In genomic region chr14:17917124-17917763, GRCm38 (mm10) we compare ENCODE assay signal across 19 mouse cellular contexts.
DNase-seq lines count a peak whose midpoint lies in the region; ATAC-seq and TF ChIP-seq lines count a peak whose summit lies in the region.
"Had no signal": no experiment of that assay in that cellular context is flagged by ENCODE, and none has a peak within 500 bp of the region (broad histone marks: within the 10 kb centered on the region; RNA-seq: fewer than 3 reads in every experiment).

No protein-coding gene starts in this region.

- 69% methylated on average over 3 of the region's 3 CpGs for WGBS in forebrain, embryonic 11.5 days
- 79% methylated on average over 3 of the region's 3 CpGs for WGBS in forebrain, embryonic 10.5 days
- 38% methylated on average over 3 of the region's 3 CpGs for WGBS in liver, adult 2 months
- WGBS in liver, embryonic 11.5 days: 82% methylated on average over 3 of the region's 3 CpGs
- 52% methylated on average over 3 of the region's 3 CpGs for WGBS in forebrain, postnatal 0 days

- ATAC-seq in forebrain, embryonic 11.5 days (replicated peaks; ENCODE audit: low FRiP score): 0 out of 2 replicates have a peak, but pooled peaks have one; percentile 36
- no peak for ATAC-seq in liver, embryonic 11.5 days (replicated peaks; ENCODE audit: low FRiP score)
- ATAC-seq in forebrain, postnatal 0 days: peak; percentile 70

- no peaks in the 10 kb centered on the region for H3K27me3 ChIP-seq in forebrain, embryonic 11.5 days (ENCODE audit: control insufficient read depth, insufficient read depth, low read length)
- no peaks in the 10 kb centered on the region for H3K27me3 ChIP-seq in forebrain, embryonic 10.5 days (ENCODE audit: poor library complexity, severe bottlenecking)
- no peaks in the 10 kb centered on the region for H3K27me3 ChIP-seq in liver, adult 2 months (ENCODE audit: control insufficient read depth, insufficient read depth, low read length)
- H3K27me3 ChIP-seq in liver, embryonic 11.5 days (replicated peaks; ENCODE audit: control insufficient read depth, insufficient read depth, low read length): no peaks in the 10 kb centered on the region
- no peaks in the 10 kb centered on the region for H3K27me3 ChIP-seq in forebrain, postnatal 0 days (ENCODE audit: insufficient read depth, low read length)
- H3K27me3 ChIP-seq: CH12.LX; heart, embryonic 13.5 days; limb, embryonic 12.5 days had no signal

- H3K27ac ChIP-seq in forebrain, embryonic 11.5 days (ENCODE audit: low read depth, low read length): no peak overlapping the region
- H3K27ac ChIP-seq in forebrain, embryonic 10.5 days: no peak overlapping the region
- peak overlapping the region; percentile 63 for H3K27ac ChIP-seq in liver, adult 2 months (replicated peaks; ENCODE audit: insufficient read depth, low read depth, low read length)
- H3K27ac ChIP-seq in liver, embryonic 11.5 days (ENCODE audit: low read depth, low read length): no peak overlapping the region
- H3K27ac ChIP-seq in forebrain, postnatal 0 days (ENCODE audit: low read depth, low read length): no peak overlapping the region
- H3K27ac ChIP-seq: heart, embryonic 13.5 days; limb, embryonic 12.5 days had no signal

- no peak overlapping the region for H3K4me2 ChIP-seq in forebrain, embryonic 11.5 days (ENCODE audit: low read depth, low read length, severe bottlenecking)
- H3K4me2 ChIP-seq in liver, embryonic 11.5 days: no peak overlapping the region
- no peak overlapping the region for H3K4me2 ChIP-seq in forebrain, postnatal 0 days (ENCODE audit: low read depth)
- H3K4me2 ChIP-seq: heart, embryonic 13.5 days; limb, embryonic 12.5 days had no signal

- no peaks in the 10 kb centered on the region; the same call in 1 of the 2 replicates for H3K4me1 ChIP-seq in forebrain, embryonic 11.5 days (replicated peaks; ENCODE audit: control insufficient read depth, insufficient read depth, low read length)
- peaks cover 15% of the 10 kb centered on the region for H3K4me1 ChIP-seq in forebrain, embryonic 10.5 days
- peaks cover 39% of the 10 kb centered on the region for H3K4me1 ChIP-seq in liver, adult 2 months (ENCODE audit: control insufficient read depth, insufficient read depth, low read length)
- H3K4me1 ChIP-seq in liver, embryonic 11.5 days (replicated peaks; ENCODE audit: control insufficient read depth, insufficient read depth, low read length): no peaks in the 10 kb centered on the region
- no peaks in the 10 kb centered on the region for H3K4me1 ChIP-seq in forebrain, postnatal 0 days (ENCODE audit: insufficient read depth)
- H3K4me1 ChIP-seq: heart, embryonic 13.5 days; limb, embryonic 12.5 days had no signal

- H3K9me3 ChIP-seq in forebrain, embryonic 11.5 days (ENCODE audit: control insufficient read depth, low read length): no peaks in the 10 kb centered on the region
- no peaks in the 10 kb centered on the region for H3K9me3 ChIP-seq in forebrain, embryonic 10.5 days
- no peaks in the 10 kb centered on the region for H3K9me3 ChIP-seq in liver, embryonic 11.5 days (ENCODE audit: control insufficient read depth, low read length)
- no peaks in the 10 kb centered on the region for H3K9me3 ChIP-seq in forebrain, postnatal 0 days (ENCODE audit: low read length)
- H3K9me3 ChIP-seq: heart, embryonic 13.5 days; limb, embryonic 12.5 days had no signal

- no peak for TF ChIP-seq CTCF in liver, adult 2 months (IDR thresholded peaks at IDR 0.05; ENCODE audit: low read depth, low read length)
- no peak for TF ChIP-seq CTCF in forebrain, postnatal 0 days (IDR thresholded peaks at IDR 0.05; ENCODE audit: low read depth)

- no peak for TF ChIP-seq POLR2A in liver, adult 2 months (IDR thresholded peaks at IDR 0.05; ENCODE audit: extremely low read depth, insufficient read depth, low read length)

- H3K4me3 ChIP-seq in forebrain, embryonic 11.5 days (ENCODE audit: low read depth, low read length): no peak overlapping the region
- no peak overlapping the region for H3K4me3 ChIP-seq in forebrain, embryonic 10.5 days
- no peak overlapping the region for H3K4me3 ChIP-seq in liver, adult 2 months (ENCODE audit: insufficient read depth, low read depth, low read length)
- no peak overlapping the region for H3K4me3 ChIP-seq in liver, embryonic 11.5 days (ENCODE audit: low read depth, low read length)
- H3K4me3 ChIP-seq in forebrain, postnatal 0 days (ENCODE audit: low read depth, low read length): no peak overlapping the region
- H3K4me3 ChIP-seq: heart, embryonic 13.5 days; limb, embryonic 12.5 days had no signal

- peaks cover 8% of the 10 kb centered on the region; the same call in 1 of the 2 replicates for H3K79me2 ChIP-seq in liver, adult 2 months (ENCODE audit: control insufficient read depth, insufficient read depth, low read length)

- no peak for DNase-seq in forebrain, embryonic 11.5 days (ENCODE audit: low spot score)
- DNase-seq in forebrain, embryonic 10.5 days (ENCODE audit: extremely low spot score, low spot score): no peak
- DNase-seq in liver, adult 2 months (ENCODE audit: extremely low read depth, low read depth, low spot score): peak; percentile 91
- DNase-seq in liver, embryonic 11.5 days (ENCODE audit: low spot score): no peak
- DNase-seq in Muller cell, postnatal 12 days (ENCODE audit: inconsistent ontology term): peak; percentile 80
- DNase-seq in forebrain, postnatal 0 days: no peak
- DNase-seq in thymus, postnatal 36 days: no peak
- no peak for DNase-seq in spleen, adult 12 weeks (ENCODE audit: low spot score)
- DNase-seq: adrenal gland, postnatal 10 days; cerebellum, adult 18-20 months; heart, postnatal 36 days; kidney, adult 18-20 months; kidney, postnatal 25 days; lung, postnatal 14 days; right cerebral cortex, postnatal 25 days; thymus, postnatal 25 days had no signal

- H3K9ac ChIP-seq in forebrain, embryonic 11.5 days (ENCODE audit: low read length): no peak overlapping the region
- no peak overlapping the region for H3K9ac ChIP-seq in liver, adult 2 months (ENCODE audit: low read depth, low read length)
- no peak overlapping the region for H3K9ac ChIP-seq in liver, embryonic 11.5 days (ENCODE audit: low read depth, low read length)
- no peak overlapping the region for H3K9ac ChIP-seq in forebrain, postnatal 0 days
- H3K9ac ChIP-seq: heart, embryonic 13.5 days; limb, embryonic 12.5 days had no signal

- H3K36me3 ChIP-seq in forebrain, embryonic 11.5 days (ENCODE audit: control insufficient read depth, insufficient read depth, low read length): no peaks in the 10 kb centered on the region
- no peaks in the 10 kb centered on the region for H3K36me3 ChIP-seq in forebrain, embryonic 10.5 days (replicated peaks)
- no peaks in the 10 kb centered on the region for H3K36me3 ChIP-seq in liver, adult 2 months (ENCODE audit: control insufficient read depth, insufficient read depth, low read length)
- H3K36me3 ChIP-seq in liver, embryonic 11.5 days (ENCODE audit: control insufficient read depth, insufficient read depth, low read length): no peaks in the 10 kb centered on the region
- no peaks in the 10 kb centered on the region for H3K36me3 ChIP-seq in forebrain, postnatal 0 days (ENCODE audit: insufficient read depth)
- H3K36me3 ChIP-seq: heart, embryonic 13.5 days; limb, embryonic 12.5 days had no signal

Comparison
In these comparisons a context has a peak if more than half of its experiments do, and no peak if none do; other contexts are left out.
1. DNase-seq: peak in liver, adult 2 months (single experiment) and Muller cell, postnatal 12 days (single experiment); none in forebrain, embryonic 11.5 days (single experiment), forebrain, embryonic 10.5 days (single experiment), liver, embryonic 11.5 days (single experiment), forebrain, postnatal 0 days (single experiment), thymus, postnatal 36 days (0 of 2) and spleen, adult 12 weeks (single experiment).